Mouse (Mus musculus) forebrain, embryonic 16.5 days (tissue): ENCODE measurements at regions not wholly inside any gene's neighbourhood (a gene's known extent, or its start where the extent isn't known, plus 50 kb on each side); places are given as distances from the start of the nearest gene placed in this dataset.

ENCODE experiments used
- ATAC-seq: fragments of 200-750 bp; cut with Nextera tagmentation; 2 replicates; pipeline ENCODE4 v1.8.0; 2017; ENCODE audit warnings: mild to moderate bottlenecking, moderate library complexity
- H3K27ac ChIP-seq: fragments of 300-500 bp; sonication (generic); 2 replicates; pipeline ENCODE4 v1.5.1; 2014; ENCODE audit warnings: low read length, control low read depth
- H3K27me3 ChIP-seq: fragments of 300-500 bp; sonication (generic); replicated peaks from 2 replicates; pipeline ENCODE4 v1.6.1; 2014; ENCODE audit warnings: low read length; ENCODE audit not compliant: control insufficient read depth, insufficient read depth
- H3K36me3 ChIP-seq: fragments of 300-500 bp; sonication (generic); 2 replicates; pipeline ENCODE4 v1.6.1; 2014; ENCODE audit not compliant: control insufficient read depth, insufficient read depth
- H3K4me1 ChIP-seq: fragments of 300-500 bp; sonication (generic); replicated peaks from 2 replicates; pipeline ENCODE4 v1.6.1; 2014; ENCODE audit warnings: low read length; ENCODE audit not compliant: control insufficient read depth, insufficient read depth
- H3K4me2 ChIP-seq: fragments of 300-500 bp; sonication (generic); 2 replicates; pipeline ENCODE4 v1.6.1; 2014; ENCODE audit warnings: mild to moderate bottlenecking, low read length, control low read depth
- H3K4me3 ChIP-seq: fragments of 300-500 bp; sonication (generic); replicated peaks from 2 replicates; pipeline ENCODE4 v1.5.1; 2014; ENCODE audit warnings: mild to moderate bottlenecking, low read length, control low read depth
- H3K9ac ChIP-seq: fragments of 300-500 bp; sonication (generic); replicated peaks from 2 replicates; pipeline ENCODE4 v1.6.1; 2014; ENCODE audit warnings: low read depth, low read length, control low read depth
- H3K9me3 ChIP-seq: fragments of 300-500 bp; sonication (generic); 2 replicates; pipeline ENCODE4 v1.6.1; 2016; ENCODE audit warnings: low read length; ENCODE audit not compliant: control insufficient read depth
- WGBS: fragments of 180-500 bp; shearing (Covaris S2); extraction: QIAGEN DNeasy Blood & Tissue Kit; methylation state at CpG from one replicate; pipeline ENCODE4 v1.1.7; 2014; 5-methylcytosine and 5-hydroxymethylcytosine counted together

DNA sequence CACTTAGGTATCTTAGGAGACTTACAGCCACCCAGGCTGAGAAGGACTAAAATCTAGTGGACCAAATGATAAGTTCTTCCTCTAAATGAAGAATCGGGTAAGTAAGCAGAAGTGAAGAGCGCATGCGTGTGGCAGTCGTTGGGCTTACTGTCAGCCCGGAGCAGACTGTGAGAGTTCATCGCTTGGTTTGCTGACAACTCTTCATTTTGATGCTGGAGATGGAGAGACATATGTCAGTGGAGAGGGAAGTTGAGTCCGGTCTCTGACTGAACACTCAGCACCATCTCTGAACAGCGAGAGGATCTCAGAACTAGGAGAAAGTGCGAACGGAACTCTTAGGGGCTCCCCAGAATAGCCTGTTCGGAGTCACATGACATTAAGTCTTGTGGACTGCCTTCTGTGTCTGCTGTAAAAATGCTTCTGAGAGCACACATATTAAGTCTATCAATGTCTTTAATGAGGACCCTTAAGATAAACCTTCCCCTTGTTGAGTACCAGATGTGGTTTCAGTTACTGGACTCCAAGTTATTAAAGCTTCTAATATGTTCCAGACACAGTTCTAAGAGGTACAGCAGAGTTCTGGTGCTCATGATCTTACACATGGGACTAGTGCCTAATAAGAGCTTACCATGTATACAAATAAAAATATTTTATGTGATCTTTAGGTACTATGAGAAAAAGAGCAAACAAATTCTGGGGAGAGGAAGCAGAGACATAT lies 108.7 kb upstream of the Teddm2 start:
- ATAC-seq, result no peak
- 95% methylated on average over 11 of the region's 11 CpGs for WGBS
- no peaks in the 10 kb centered on the region for H3K4me1 ChIP-seq
- no peaks in the 10 kb centered on the region for H3K36me3 ChIP-seq
- no peak overlapping the region for H3K4me2 ChIP-seq
- H3K9me3 ChIP-seq, result no peaks in the 10 kb centered on the region
- H3K27ac ChIP-seq, result no peak overlapping the region
- no peaks in the 10 kb centered on the region for H3K27me3 ChIP-seq
- H3K4me3 ChIP-seq, result no peak overlapping the region
- no peak overlapping the region for H3K9ac ChIP-seq

DNA sequence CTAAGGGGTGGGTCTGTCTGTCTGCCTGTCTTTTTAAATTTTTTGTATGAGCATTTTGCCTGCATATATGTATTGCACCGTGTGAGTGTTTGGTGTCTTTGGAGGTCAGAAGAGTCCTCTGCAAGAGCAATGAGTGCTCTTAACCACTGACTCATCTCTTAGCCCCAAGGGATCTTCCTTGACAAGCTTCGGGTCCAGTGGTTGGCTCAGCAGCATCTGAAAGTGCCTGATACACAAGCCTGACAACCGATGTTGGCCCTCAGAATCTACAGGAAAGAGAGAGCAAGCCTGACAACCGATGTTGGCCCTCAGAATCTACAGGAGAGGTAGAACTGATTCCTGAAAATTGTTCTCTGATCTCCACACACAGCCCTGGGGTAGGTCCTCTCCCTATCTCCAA lies 110.7 kb upstream of the Teddm2 start:
- Histone ChIP-seq H3K4me1 (no peaks in the 10 kb centered on the region), H3K9ac (no peak overlapping the region), H3K36me3 (no peaks in the 10 kb centered on the region), H3K4me3 (no peak overlapping the region), H3K4me2 (no peak overlapping the region), H3K27me3 (no peaks in the 10 kb centered on the region), H3K27ac (no peak overlapping the region), H3K9me3 (no peaks in the 10 kb centered on the region)
- no peak for ATAC-seq
- 87% methylated on average over 4 of the region's 4 CpGs for WGBS

DNA sequence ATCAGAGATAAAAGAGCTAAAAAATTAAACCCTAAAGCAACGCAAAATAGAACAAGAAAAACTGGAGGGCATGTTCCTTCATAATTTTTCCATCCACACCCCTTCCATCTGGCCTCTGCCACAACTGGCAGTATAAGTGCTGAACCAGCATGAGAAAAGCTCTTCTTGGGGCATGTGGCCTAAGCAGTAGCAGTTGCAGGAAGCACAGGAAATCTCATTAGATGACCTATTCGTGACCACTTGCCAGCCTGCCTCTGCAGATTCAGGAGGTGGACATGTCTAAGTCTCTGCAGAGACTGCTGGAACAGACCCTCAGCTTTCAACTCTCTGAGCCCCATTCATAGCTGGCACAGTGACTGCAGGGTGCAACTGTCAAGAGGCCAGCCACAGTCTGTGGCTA lies 116.5 kb upstream of the Teddm2 start:
- H3K9ac ChIP-seq, result no peak overlapping the region
- no peak overlapping the region for H3K4me2 ChIP-seq
- H3K4me3 ChIP-seq, result no peak overlapping the region
- H3K36me3 ChIP-seq, result no peaks in the 10 kb centered on the region
- no peaks in the 10 kb centered on the region for H3K27me3 ChIP-seq
- 80% methylated on average over 2 of the region's 2 CpGs for WGBS
- no peaks in the 10 kb centered on the region for H3K4me1 ChIP-seq
- ATAC-seq, result no peak
- H3K27ac ChIP-seq, result no peak overlapping the region
- no peaks in the 10 kb centered on the region for H3K9me3 ChIP-seq

DNA sequence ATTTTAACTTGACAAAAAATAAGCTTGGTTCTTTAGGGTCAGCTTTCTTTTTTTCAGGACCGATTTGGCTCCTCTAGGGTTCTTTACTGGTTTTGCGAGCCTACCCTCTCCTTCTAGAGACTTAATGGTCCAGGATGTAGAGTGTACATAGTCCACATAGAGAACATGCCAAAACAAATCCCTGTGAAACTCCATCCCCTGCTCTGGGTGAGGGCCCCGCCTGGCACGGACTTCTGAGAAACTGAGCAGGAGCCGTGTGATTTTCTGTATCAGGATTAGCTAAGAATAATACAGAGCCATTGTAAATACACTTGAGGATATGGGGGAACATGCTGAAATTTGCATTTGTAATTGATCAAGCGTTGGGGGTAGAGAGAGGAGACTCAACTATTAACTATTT lies 118.2 kb upstream of the Teddm2 start:
- H3K9ac ChIP-seq, result no peak overlapping the region
- WGBS, result 67% methylated on average over 6 of the region's 6 CpGs
- H3K4me1 ChIP-seq, result no peaks in the 10 kb centered on the region
- no peak overlapping the region for H3K4me2 ChIP-seq
- H3K36me3 ChIP-seq, result no peaks in the 10 kb centered on the region
- H3K4me3 ChIP-seq, result no peak overlapping the region
- no peak overlapping the region for H3K27ac ChIP-seq
- H3K27me3 ChIP-seq, result no peaks in the 10 kb centered on the region
- H3K9me3 ChIP-seq, result no peaks in the 10 kb centered on the region
- ATAC-seq, result no peak

DNA sequence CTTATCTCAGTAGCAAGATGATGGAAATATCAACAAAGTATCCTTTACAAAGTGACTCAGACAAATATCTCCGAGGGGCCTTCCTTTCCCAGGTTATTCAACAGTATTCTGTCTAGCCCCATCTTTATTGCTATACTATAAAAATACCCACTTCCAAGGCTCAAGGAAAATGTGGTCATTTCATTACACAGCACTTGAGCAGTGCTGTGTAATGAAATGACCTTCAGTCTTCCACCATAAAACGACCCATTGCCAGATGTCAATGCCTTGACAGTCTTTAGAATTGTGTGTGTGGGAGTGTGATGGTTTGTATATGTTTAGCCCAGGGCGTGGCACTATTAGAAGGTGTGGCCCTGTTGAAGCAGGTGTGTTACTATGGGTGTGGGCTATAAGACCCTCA lies 124.3 kb upstream of the Teddm2 start:
- H3K9ac ChIP-seq, result no peak overlapping the region
- 82% methylated on average over 3 of the region's 3 CpGs for WGBS
- no peak for ATAC-seq
- no peak overlapping the region for H3K27ac ChIP-seq
- H3K4me3 ChIP-seq, result no peak overlapping the region
- no peaks in the 10 kb centered on the region for H3K27me3 ChIP-seq
- no peak overlapping the region for H3K4me2 ChIP-seq
- no peaks in the 10 kb centered on the region for H3K4me1 ChIP-seq
- no peaks in the 10 kb centered on the region for H3K36me3 ChIP-seq
- no peaks in the 10 kb centered on the region for H3K9me3 ChIP-seq

DNA sequence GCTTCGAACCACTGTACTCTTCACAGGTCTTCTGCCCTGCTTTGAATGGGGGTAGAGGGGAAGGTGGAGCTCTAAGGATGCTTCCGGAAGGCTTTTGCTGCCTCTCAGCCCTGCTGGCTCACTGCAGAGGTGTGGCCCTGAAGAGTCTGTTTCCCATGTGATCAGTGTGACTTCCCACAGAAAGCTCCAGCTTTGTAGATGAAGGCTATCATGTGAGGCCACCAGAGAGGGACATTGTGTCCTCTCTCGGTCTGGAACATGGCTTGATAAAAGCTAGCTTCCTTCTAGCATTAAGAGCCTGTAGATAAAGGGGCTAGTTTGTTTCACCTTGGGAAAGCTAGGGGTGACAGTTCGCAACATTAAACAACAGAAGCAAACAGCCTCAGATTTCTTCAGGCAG lies 127.3 kb upstream of the Teddm2 start:
- Histone ChIP-seq H3K9ac (no peak overlapping the region), H3K4me3 (no peak overlapping the region), H3K9me3 (no peaks in the 10 kb centered on the region), H3K27me3 (no peaks in the 10 kb centered on the region), H3K27ac (no peak overlapping the region), H3K4me1 (no peaks in the 10 kb centered on the region), H3K4me2 (no peak overlapping the region), H3K36me3 (no peaks in the 10 kb centered on the region)
- ATAC-seq, result no peak
- 90% methylated on average over 4 of the region's 4 CpGs for WGBS

DNA sequence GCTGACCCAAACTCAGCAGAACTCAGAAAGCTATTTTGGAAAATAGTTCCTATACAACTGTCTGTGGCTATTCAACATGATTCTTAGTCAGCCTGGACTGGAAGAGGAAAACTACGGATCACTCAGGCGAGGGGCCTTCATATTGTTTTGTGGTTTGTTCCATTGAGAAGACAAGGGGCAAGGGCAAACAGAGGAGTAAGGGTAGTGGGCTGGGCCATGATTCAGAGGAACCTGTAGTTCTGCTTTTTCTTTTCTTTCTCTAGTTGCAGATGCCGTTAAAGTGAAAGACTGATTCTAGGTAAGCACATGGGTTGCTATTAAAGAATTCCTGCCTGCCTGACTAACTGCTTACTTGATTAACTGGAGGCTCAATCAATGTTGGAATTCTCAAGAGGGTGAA lies 129.8 kb upstream of the Teddm2 start:
- Histone ChIP-seq H3K4me2 (no peak overlapping the region), H3K27me3 (no peaks in the 10 kb centered on the region), H3K9me3 (no peaks in the 10 kb centered on the region), H3K27ac (no peak overlapping the region), H3K4me1 (no peaks in the 10 kb centered on the region), H3K4me3 (no peak overlapping the region), H3K36me3 (no peaks in the 10 kb centered on the region), H3K9ac (no peak overlapping the region)
- 71% methylated on average over 3 of the region's 3 CpGs for WGBS
- no peak for ATAC-seq

DNA sequence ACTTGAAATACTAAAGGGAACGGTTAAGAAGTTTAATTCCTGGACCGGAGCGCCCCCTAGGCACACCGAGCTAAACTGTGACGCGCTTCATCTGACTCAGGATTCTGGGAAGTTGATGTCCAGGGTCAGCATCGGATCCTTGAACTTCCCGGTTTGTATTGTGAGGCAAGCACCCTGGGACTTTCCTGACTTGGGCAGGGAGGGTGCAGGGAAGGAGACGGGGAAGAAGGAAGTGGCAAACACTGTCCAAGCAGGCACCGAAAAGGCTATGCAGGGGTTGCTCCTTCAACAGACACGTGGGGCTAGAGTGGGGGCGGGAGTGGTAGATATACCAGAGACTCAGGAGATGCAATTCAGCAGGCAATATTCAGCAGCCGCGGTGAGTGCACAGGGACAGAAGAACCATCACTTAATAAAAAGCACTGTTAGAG lies 132.7 kb upstream of the Teddm2 start:
- H3K4me2 ChIP-seq, result peak overlapping the region; percentile 21; the same call in 1 of the 2 replicates
- 14% methylated on average over 14 of the region's 14 CpGs for WGBS
- no peaks in the 10 kb centered on the region for H3K9me3 ChIP-seq
- no peaks in the 10 kb centered on the region for H3K27me3 ChIP-seq
- no peaks in the 10 kb centered on the region for H3K4me1 ChIP-seq
- no peak overlapping the region for H3K4me3 ChIP-seq
- no peak overlapping the region for H3K9ac ChIP-seq
- H3K36me3 ChIP-seq, result no peaks in the 10 kb centered on the region
- H3K27ac ChIP-seq, result no peak overlapping the region
- no peak for ATAC-seq

DNA sequence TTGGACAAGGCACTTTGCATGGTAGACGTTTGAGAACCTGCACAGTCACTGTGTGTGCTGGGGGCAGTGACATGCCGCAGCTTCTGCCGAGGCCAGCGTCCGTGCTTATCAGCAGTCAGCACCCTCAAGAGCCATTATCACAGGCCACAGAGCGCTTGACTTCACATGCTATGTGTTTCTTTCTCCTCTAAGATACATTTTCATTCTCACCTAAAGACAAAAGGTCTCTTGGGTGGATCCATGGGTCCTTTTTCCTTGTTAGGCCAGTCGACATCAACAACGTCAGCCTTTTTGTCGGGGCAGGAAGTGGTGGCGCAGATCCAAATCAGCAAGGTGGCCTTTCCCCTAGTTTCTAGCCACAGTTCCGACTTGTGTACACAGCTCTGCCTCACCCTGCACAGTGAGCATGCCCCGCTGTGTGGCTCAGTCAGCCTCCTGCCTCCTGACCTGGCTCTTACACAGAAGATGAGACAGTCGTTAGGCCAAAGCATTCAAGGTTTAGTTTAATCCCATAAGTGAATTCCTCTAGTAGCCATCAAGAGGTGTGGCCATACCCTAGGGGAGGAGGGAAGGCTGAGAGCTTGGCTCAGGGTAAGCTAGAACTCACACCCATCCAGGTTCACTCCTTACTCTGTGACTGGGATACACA lies 134.1 kb upstream of the Teddm2 start:
- no peak for ATAC-seq
- Histone ChIP-seq H3K27me3 (no peaks in the 10 kb centered on the region), H3K36me3 (no peaks in the 10 kb centered on the region), H3K4me1 (no peaks in the 10 kb centered on the region), H3K27ac (no peak overlapping the region), H3K4me3 (no peak overlapping the region), H3K9ac (no peak overlapping the region), H3K4me2 (no peak overlapping the region), H3K9me3 (no peaks in the 10 kb centered on the region)
- WGBS, result 77% methylated on average over 13 of the region's 13 CpGs
